Mouse (Mus musculus) cerebellum, adult 11-12 months (tissue): ENCODE measurements around the gene Cradd.
A peak's percentile ranks its signal among the peaks of the same experiment; 100 is the strongest.

Experiments
- DNase-seq: peaks from one replicate; pipeline ENCODE4 v3.0.0; 2022

Gene Cradd

GRCm38 (mm10) chr10:95151012-95151768 is 172.7 kb downstream of the Cradd start:
- no peak for DNase-seq

- DNase-seq: no peak
Observed at GRCm38 (mm10) chr10:95149666-95150065, 174.3 kb downstream of the Cradd start.

GRCm38 (mm10) chr10:95148641-95149040 is 175.3 kb downstream of the Cradd start:
- no peak for DNase-seq

GRCm38 (mm10) chr10:95147136-95147901 is 176.6 kb downstream of the Cradd start:
- DNase-seq: no peak

- DNase-seq: no peak
Observed at GRCm38 (mm10) chr10:95146491-95146890, 177.4 kb downstream of the Cradd start.

- DNase-seq: no peak
Observed at GRCm38 (mm10) chr10:95145204-95145926, 178.6 kb downstream of the Cradd start.

GRCm38 (mm10) chr10:95144414-95145130 is 179.4 kb downstream of the Cradd start:
- DNase-seq: no peak

GRCm38 (mm10) chr10:95143446-95144114 is 180.4 kb downstream of the Cradd start:
- DNase-seq: no peak

GRCm38 (mm10) chr10:95142844-95143435 is 181.0 kb downstream of the Cradd start:
- DNase-seq: peak; percentile 73

GRCm38 (mm10) chr10:95141075-95141474 is 182.9 kb downstream of the Cradd start:
- no peak for DNase-seq

- DNase-seq: no peak
Observed at GRCm38 (mm10) chr10:95140191-95140590, 183.7 kb downstream of the Cradd start.

- DNase-seq: peak; percentile 21
Observed at GRCm38 (mm10) chr10:95139645-95140044, 184.3 kb downstream of the Cradd start.

GRCm38 (mm10) chr10:95133057-95133456 is 190.9 kb downstream of the Cradd start:
- DNase-seq: no peak
